Mouse (Mus musculus): ENCODE measurements around the gene Mapk8. TPM values are rescaled to one million over a fixed set of nuclear protein-coding genes. Genes with fewer than 3 reads are reported as not detected.

The Mapk8 gene
- 17.3 and 19.8 TPM in 2 replicates for polyA plus RNA-seq (2016; fragmentation: Nextera tagmentation; extraction: Ambion mirVana)

DNA sequence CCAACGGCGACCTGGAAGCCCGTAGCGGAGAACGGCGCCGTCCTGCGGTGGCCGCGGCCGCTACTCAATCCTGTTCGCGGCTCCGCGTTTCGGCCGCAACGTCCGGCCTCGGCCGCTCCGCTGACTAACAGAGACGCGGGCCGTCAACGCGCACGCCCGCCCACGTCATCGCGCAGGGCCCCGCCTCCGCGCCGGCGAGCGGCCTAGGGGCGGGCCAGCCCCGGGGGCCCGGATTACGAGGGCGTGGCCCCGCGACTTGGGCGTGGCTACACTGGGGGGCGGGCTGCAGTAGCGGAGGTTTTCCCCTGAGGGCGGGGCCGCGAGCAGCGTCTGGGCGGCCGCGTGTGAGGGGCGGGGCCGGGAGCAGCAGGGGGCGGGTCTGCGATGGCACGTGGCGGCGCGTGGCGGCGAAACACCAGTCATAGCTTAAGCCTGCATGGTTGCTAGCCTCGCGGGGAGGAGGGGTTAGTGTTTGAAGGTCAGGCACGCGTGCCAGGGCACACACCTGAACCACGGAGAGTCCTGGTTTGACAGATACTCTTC lies at the start of gene Mapk8:
Gene Mapk8, minus strand, starts transcription at position 132 of the 543 bp plus-strand sequence.
- WGBS, result under 1% methylated on average over 70 of the region's 70 CpGs
- Histone ChIP-seq H3K4me1 (peaks cover 35% of the 10 kb centered on the region), H3K27ac (replicated peaks) (peak within 1 kb of the TSS; percentile 98), H3K9me3 (replicated peaks) (no peaks in the 10 kb centered on the region), H3K27me3 (ENCODE audit: low read depth, poor library complexity, severe bottlenecking) (peaks cover 42% of the 10 kb centered on the region), H3K36me3 (no peaks in the 10 kb centered on the region), H3K4me3 (peak within 1 kb of the TSS; percentile 91)
- peak; percentile 97 for DNase-seq (ENCODE audit: low spot score)

DNA sequence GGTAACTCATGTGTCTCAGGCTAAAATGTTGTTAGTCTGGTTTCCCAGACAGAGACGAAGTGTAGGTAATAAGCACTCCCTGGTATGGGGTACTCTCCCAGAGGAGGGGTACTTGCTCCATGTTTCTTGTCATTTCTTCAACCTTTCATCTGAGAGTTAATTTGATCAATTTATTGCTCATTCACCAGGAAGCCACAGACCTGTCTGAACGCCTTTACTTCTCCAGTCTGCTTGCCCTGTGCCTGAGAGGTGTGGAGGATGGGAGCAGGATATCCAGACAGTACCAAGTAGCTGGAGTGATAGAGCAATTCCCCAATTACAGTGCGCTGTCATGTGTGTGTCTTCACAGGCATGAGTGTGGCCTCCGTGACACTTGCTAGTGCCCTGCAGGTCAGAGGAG lies 48.3 kb upstream of the Mapk8 start:
- Histone ChIP-seq H3K27me3 (ENCODE audit: low read depth, poor library complexity, severe bottlenecking) (no peaks in the 10 kb centered on the region), H3K27ac (replicated peaks) (no peak overlapping the region), H3K4me3 (no peak overlapping the region), H3K36me3 (no peaks in the 10 kb centered on the region), H3K9me3 (replicated peaks) (no peaks in the 10 kb centered on the region), H3K4me1 (peaks cover 6% of the 10 kb centered on the region; the same call in 1 of the 2 replicates)
- WGBS, result 71% methylated on average over 4 of the region's 4 CpGs
- no peak for DNase-seq (ENCODE audit: low spot score)

DNA sequence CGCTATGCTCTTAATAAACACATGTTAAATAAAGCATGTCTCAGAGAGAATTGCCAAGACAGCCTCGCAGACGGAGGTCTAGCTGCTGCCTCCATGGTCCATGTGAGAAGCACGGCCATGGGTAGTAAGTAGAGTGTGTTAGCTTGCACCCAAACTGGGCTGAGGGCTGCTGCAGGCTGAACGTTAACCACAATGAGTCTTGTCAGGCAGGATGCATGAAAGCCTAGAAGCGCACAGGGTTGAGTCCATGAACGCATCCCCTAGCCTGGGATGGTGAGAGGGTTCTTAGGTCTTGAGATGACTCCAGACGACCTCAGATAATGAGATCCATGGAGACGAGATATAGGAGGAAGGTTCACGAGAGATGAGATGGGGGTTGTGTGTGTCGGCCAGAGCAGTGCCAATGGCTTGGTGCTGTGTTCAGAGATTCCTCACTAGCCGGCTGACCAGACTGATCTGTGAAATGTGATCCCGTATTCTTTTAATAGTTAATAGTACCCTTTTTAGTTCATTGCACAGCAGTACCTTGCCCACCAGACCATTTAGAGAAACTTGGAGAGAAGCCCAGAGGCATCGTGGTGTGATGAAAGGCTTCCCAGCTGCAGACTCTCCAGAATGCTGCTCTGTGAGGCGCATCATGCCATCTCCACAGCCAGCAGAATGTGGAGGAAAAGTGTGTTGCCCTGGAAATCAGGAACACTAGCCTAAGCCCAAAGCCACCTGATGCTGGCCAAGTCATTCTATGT lies 41.0 kb upstream of the Mapk8 start:
- Histone ChIP-seq H3K4me3 (no peak overlapping the region), H3K4me1 (peaks cover 9% of the 10 kb centered on the region; the same call in 1 of the 2 replicates), H3K9me3 (replicated peaks) (no peaks in the 10 kb centered on the region), H3K27me3 (ENCODE audit: low read depth, poor library complexity, severe bottlenecking) (no peaks in the 10 kb centered on the region), H3K36me3 (no peaks in the 10 kb centered on the region), H3K27ac (replicated peaks) (no peak overlapping the region)
- DNase-seq (ENCODE audit: low spot score), result no peak
- WGBS, result 82% methylated on average over 15 of the region's 15 CpGs

DNA sequence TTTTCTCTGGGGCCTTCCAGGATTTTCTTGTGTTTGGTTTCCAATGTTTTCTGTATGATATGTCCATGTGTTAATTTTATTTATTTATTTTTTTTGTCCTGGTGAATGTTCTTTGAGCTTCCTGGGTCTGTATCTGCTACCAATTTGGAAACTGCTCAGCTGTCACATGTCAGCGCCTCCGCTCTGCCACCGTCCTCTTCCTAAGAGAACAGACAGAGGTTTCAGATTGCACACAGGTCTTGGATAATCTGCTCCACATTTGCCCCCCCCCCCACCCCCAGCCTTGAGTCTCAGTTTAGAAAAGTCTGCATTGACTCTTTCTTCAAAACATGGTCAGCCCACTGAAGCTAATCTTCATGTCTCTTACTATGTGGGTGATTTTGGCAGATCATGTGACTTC lies 35.0 kb upstream of the Mapk8 start:
- DNase-seq (ENCODE audit: low spot score), result no peak
- Histone ChIP-seq H3K27me3 (ENCODE audit: low read depth, poor library complexity, severe bottlenecking) (no peaks in the 10 kb centered on the region), H3K9me3 (replicated peaks) (no peaks in the 10 kb centered on the region), H3K36me3 (no peaks in the 10 kb centered on the region), H3K4me1 (peaks cover 9% of the 10 kb centered on the region; the same call in 1 of the 2 replicates), H3K27ac (replicated peaks) (no peak overlapping the region), H3K4me3 (no peak overlapping the region)
- 54% methylated on average over 3 of the region's 3 CpGs for WGBS

DNA sequence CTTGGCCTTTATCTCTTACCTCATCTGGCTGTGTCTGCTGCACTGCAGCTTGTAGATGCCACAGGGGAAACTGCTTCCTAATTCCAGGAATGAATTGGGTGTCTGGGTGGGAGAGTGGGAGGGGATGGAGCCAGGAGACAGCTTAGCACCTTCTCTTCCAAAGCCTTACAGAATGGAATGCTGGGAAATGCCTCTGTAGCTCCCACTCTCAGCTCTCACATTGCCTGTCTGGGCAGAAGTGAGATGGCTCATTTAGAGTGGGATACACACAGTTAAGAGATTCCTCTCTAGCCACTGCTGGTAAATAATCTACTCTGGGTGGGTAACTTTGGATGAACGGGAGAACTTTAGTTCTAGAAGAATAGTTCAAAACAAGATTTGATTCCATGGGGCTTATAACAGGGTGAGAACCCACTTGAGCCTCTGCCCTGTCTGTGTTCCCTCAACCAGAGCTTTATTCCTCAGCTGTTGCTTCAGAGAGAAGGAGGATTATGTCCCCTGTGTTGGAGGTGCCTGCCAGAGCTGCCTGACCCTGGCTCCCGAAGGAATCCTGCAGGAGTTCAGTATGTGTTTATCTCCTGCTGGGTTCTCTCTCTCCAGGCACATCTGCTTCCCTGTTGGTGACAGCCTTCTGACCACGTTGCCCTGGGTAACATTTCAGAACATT lies 29.3 kb upstream of the Mapk8 start:
- no peak overlapping the region for H3K4me3 ChIP-seq
- no peak for DNase-seq (ENCODE audit: low spot score)
- no peaks in the 10 kb centered on the region for H3K9me3 ChIP-seq (replicated peaks)
- no peaks in the 10 kb centered on the region for H3K27me3 ChIP-seq (ENCODE audit: low read depth, poor library complexity, severe bottlenecking)
- WGBS, result 4% methylated on average over 3 of the region's 3 CpGs
- no peaks in the 10 kb centered on the region for H3K36me3 ChIP-seq
- H3K27ac ChIP-seq (replicated peaks), result no peak overlapping the region; the same call in 1 of the 2 replicates
- peaks cover 16% of the 10 kb centered on the region for H3K4me1 ChIP-seq

DNA sequence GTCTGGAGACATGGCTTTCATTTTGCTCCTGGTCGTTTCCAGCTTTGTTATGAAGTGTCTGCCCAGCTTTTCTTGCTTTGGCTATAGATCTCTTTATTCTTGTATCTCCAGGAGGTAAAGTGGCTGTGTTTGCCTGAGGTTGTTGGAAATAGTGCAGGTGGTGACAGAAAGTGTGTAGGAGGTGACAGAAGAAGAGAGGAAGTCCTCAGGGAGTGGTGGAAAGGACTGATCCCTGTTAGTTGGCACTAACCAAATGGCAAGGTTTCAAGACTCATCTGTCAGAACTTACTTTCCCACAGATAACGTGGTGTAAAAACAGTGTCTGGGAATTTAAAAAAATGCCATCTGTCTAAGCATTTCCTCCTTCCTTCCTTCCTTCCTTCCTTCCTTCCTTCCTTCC lies 27.5 kb upstream of the Mapk8 start:
- WGBS, result 82% methylated on average over 2 of the region's 2 CpGs

DNA sequence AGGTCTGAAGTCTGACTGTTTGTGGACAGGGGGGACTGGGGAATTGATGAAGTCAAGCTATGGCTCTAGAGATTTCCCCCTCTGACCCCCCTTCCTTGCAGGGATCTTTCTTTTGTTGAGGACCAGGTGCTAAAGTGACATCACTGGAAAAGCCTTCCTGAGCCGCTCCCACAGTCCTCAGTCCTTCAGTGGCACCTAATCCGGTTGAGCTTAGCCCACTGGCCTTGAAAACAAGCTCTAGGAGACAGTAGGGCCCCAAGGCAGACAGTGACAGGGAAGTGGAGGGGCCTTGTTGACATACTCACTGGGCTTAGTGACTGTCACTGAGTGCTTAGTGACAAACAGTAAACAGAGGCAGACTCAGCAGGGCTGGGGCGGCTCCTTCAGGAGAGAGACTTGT lies 24.4 kb upstream of the Mapk8 start, which contains the start of gene Frmpd2:
Gene Frmpd2, plus strand, starts transcription at position 366 of the 400 bp plus-strand sequence.
- H3K27me3 ChIP-seq (ENCODE audit: low read depth, poor library complexity, severe bottlenecking), result no peaks in the 10 kb centered on the region
- H3K4me1 ChIP-seq, result peaks cover 17% of the 10 kb centered on the region
- H3K27ac ChIP-seq (replicated peaks), result no peak within 1 kb of the TSS
- WGBS, result 8% methylated on average over 3 of the region's 3 CpGs
- H3K4me3 ChIP-seq, result no peak within 1 kb of the TSS
- no peak for DNase-seq (ENCODE audit: low spot score)
- no peaks in the 10 kb centered on the region for H3K9me3 ChIP-seq (replicated peaks)
- no peaks in the 10 kb centered on the region for H3K36me3 ChIP-seq

More for the DNA sequence above, 27.5 kb upstream of the Mapk8 start:
- Histone ChIP-seq H3K4me3 (no peak overlapping the region), H3K9me3 (replicated peaks) (no peaks in the 10 kb centered on the region), H3K27ac (replicated peaks) (no peak overlapping the region), H3K36me3 (no peaks in the 10 kb centered on the region), H3K27me3 (ENCODE audit: low read depth, poor library complexity, severe bottlenecking) (no peaks in the 10 kb centered on the region), H3K4me1 (peaks cover 20% of the 10 kb centered on the region)
- no peak for DNase-seq (ENCODE audit: low spot score)

DNA sequence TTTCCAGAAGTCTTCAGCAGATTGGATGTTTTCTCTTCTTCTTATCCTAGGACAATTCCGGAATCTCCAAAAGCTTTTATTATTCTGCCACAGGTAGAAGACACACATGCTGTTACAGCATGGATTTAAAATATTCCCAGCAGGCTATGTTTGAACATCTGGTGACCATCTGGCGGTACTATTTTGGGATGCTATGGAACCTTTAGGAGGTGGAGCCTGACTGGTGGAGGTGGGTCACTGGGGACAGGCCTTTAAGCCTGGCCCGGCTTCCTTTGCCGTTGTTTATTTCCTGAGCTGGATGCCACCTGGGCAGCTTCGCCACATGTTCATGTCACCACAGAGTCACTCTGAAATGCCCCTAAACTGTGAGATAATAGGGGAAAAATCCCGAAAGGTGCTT lies 20.8 kb upstream of the Mapk8 start:
- Histone ChIP-seq H3K9me3 (replicated peaks) (no peaks in the 10 kb centered on the region), H3K36me3 (no peaks in the 10 kb centered on the region), H3K27me3 (ENCODE audit: low read depth, poor library complexity, severe bottlenecking) (no peaks in the 10 kb centered on the region), H3K4me1 (peaks cover 10% of the 10 kb centered on the region), H3K4me3 (no peak overlapping the region), H3K27ac (replicated peaks) (no peak overlapping the region)
- 78% methylated on average over 6 of the region's 6 CpGs for WGBS
- no peak for DNase-seq (ENCODE audit: low spot score)

DNA sequence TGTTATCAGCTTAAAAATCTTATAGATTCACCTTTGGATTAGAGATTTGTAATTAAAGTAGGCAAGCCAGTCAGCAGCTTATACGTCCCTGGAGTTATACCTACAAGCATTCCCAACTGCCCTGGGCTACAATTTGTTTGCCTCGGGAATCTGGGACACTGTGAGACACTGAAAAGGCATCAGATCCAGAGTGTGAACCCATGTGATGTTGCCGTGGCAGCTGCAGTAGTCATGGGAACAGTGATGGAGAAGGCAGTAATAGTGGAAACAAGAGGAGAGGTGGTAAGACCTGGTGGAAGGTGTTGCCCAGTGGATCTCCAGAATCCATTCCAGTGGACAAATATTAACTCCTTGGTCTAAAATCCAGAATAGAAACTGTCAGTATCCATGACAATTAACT lies 16.7 kb upstream of the Mapk8 start:
- no peak for DNase-seq (ENCODE audit: low spot score)
- no peaks in the 10 kb centered on the region for H3K27me3 ChIP-seq (ENCODE audit: low read depth, poor library complexity, severe bottlenecking)
- no peaks in the 10 kb centered on the region for H3K36me3 ChIP-seq
- no peaks in the 10 kb centered on the region for H3K9me3 ChIP-seq (replicated peaks)
- 76% methylated on average over 3 of the region's 3 CpGs for WGBS
- no peak overlapping the region for H3K4me3 ChIP-seq
- no peak overlapping the region for H3K27ac ChIP-seq (replicated peaks)
- no peaks in the 10 kb centered on the region for H3K4me1 ChIP-seq

DNA sequence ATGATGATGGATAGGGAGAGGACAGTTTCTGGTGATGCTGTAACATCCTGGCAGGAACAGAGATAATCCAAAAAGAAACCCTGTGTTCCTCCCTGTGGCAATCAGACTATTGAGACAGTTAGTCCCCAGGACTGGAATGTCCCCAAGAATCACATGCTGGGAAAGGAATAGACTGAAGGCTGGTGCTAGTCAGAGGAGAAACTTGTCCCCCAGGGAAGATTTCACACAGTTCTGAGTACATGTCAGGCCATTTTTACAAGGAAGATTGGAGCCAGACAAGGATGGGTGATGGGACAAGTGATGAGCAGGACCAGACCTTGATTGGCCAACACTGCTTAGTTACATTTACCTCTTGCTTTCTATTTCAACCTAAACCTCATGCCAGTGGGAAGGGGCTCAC lies 3.4 kb upstream of the Mapk8 start:
- no peak for DNase-seq (ENCODE audit: low spot score)
- peaks cover 26% of the 10 kb centered on the region for H3K4me1 ChIP-seq
- no peak overlapping the region for H3K4me3 ChIP-seq
- H3K27me3 ChIP-seq (ENCODE audit: low read depth, poor library complexity, severe bottlenecking), result peaks cover 42% of the 10 kb centered on the region
- no peak overlapping the region for H3K27ac ChIP-seq (replicated peaks)
- no peaks in the 10 kb centered on the region for H3K36me3 ChIP-seq
- H3K9me3 ChIP-seq (replicated peaks), result no peaks in the 10 kb centered on the region

DNA sequence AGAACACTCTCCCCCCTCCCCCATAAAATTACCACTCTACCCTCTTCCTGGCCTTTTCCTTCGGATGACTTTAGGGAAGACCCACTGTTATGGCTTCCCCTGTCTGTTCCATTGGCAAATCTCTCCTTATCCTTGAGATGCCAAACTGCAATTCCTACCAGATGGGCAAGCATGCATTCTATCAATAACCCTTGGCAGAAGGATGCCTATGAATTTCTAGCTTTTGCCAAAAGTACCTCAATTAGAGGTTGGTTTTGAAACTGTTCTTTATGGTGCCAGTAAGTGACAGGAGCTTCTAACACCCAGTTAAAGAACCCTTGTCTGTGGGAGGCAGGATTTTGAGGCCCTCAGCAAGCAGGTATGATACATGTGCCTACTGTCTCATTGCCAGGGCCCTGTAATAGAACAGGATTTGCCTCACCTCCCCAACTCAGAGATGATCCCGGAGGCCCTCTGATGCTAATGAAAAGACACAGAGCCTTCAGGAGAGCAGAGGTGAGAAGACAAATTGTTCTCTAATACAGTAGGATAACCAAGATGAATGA lies 2.4 kb upstream of the Mapk8 start:
- Histone ChIP-seq H3K9me3 (replicated peaks) (no peaks in the 10 kb centered on the region), H3K4me1 (peaks cover 30% of the 10 kb centered on the region), H3K36me3 (no peaks in the 10 kb centered on the region), H3K4me3 (no peak overlapping the region), H3K27me3 (ENCODE audit: low read depth, poor library complexity, severe bottlenecking) (peaks cover 42% of the 10 kb centered on the region), H3K27ac (replicated peaks) (no peak overlapping the region)
- 87% methylated on average over 2 of the region's 2 CpGs for WGBS
- no peak for DNase-seq (ENCODE audit: low spot score)

DNA sequence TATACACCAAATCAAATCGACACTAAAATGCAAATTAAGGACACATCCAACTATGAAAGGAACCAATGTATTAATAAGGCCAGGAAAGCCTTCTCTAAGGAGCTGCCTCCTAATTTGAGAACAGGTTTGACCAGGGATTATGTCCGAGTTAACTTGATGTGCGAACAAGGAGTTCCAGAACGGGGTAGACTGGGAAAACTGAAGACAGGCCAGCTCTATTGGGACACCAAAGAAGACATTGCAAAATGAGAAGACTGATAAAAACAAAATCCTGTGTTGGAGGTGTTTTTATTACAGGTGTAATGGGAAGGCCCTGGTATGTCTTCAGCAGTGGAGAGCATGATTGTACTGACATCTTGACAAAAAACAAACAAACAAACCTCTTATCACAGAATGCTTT lies 1.3 kb upstream of the Mapk8 start:
- Histone ChIP-seq H3K36me3 (no peaks in the 10 kb centered on the region), H3K27me3 (ENCODE audit: low read depth, poor library complexity, severe bottlenecking) (peaks cover 42% of the 10 kb centered on the region), H3K4me1 (peaks cover 35% of the 10 kb centered on the region), H3K9me3 (replicated peaks) (no peaks in the 10 kb centered on the region), H3K27ac (replicated peaks) (no peak overlapping the region), H3K4me3 (no peak overlapping the region)
- 88% methylated on average over 4 of the region's 4 CpGs for WGBS
- DNase-seq (ENCODE audit: low spot score), result no peak

All from midbrain, embryonic 10.5 days (tissue).